Mouse (Mus musculus) regulatory T cell (primary cell): ENCODE measurements around the gene Pram1.

Source experiments
- in situ Hi-C: fragments of 300-600 bp; cut with MboI, MseI; formaldehyde crosslinking; loops from one replicate; pipeline ENCODE4 v1.15.1; 2025; ENCODE audit warnings: high pct_unique_total_duplicates

Gene Pram1

DNA sequence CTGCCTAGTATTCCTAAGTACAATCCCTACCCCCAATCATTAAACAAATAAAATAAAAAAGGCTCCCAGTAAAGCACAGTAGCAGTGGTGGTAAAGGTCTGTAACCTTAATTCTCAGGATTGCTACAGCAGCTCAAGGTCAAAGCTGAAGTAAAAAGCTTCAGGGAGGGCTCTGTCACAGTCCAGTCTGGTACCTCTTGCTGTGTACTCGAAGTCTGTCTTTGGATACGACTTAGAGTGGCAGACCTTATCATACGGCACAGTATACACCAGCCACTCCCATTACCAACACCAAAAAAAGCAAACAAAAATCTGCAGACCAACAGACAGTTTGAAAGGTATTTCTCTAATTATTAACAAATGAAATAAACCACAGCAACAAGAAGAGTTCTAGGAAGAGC is 29.0 kb downstream of the Pram1 start:
- in situ Hi-C loops: loop anchor here (10.0 kb wide), 1 partner anchor 218 kb away; no protein-coding TSS in a partner anchor

DNA sequence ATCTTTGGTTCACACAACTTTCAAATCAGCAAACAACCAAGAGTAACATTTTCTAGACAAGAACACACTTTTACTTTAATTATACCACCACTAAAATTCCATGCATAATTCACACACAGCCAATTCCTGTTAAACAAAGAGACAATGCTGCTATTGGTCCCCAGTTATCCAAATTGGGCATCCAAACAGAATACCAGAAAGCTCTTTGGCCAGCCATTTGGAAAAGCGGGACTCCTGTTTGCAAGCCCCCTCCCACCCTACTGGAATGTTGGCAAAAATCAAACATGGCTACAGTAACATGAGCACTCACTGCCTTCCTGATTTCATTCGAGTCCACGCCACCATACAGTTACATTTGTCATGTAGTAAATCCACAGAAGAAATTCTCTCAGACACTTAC is 31.8 kb downstream of the Pram1 start:
- in situ Hi-C loops: loop anchor here (10.0 kb wide), 1 partner anchor 215 kb away; no protein-coding TSS in a partner anchor

DNA sequence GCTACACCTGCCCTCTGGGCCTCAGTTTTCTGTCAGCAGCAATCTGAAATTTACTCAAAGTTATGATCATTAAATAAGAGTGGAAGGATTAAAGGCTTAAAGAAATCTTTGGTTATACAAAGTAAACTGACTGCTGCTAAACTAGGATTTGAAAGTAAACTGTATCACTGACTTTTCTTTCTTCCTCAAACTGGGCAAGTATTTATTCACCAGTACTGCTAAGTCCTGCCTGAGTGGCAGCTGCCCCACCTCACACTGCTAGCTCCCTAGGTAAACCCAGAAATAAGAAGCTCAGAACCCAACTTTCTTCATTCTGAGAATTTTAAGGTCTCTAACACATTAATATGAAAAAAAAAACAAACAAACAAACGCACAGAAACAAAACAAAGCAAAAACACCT is 36.0 kb downstream of the Pram1 start:
- in situ Hi-C loops: no loop called here

DNA sequence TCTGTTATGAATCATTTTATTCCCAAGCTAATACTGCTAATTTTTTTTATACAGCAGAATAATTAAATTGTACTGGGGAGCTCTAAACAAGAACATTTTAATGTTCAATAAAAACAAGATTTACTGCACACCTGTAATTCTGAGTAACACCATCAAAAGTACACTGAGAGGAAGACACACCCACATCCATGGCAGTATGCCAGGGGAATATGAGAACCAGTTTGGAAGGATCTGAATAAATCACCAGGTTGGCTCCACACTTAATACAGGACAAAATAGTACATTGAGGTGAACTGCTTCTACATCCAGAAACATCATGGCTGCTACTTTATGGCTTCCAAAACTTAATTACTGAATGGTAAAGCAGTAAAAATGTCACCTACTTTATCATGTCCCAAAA is 37.6 kb downstream of the Pram1 start:
- in situ Hi-C loops: no loop called here

DNA sequence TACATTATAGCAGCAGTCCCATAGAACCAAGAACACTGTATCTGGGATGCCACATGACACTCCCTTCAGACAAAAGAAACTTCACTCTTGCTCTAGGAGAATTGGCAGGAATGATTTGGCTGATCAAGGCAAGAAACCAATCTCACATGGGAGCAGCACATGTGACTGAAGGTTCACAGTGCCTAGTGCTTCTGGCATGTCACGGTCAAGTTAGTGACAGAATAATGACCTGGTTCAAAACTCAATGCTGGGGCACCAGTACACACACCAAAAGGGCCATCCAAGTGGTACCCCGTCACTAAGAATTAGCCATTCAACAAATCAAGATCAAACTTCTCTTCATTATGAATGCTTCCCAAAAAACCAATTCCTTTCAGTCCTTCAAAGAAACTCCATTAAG is 38.2 kb downstream of the Pram1 start:
- in situ Hi-C loops: no loop called here

DNA sequence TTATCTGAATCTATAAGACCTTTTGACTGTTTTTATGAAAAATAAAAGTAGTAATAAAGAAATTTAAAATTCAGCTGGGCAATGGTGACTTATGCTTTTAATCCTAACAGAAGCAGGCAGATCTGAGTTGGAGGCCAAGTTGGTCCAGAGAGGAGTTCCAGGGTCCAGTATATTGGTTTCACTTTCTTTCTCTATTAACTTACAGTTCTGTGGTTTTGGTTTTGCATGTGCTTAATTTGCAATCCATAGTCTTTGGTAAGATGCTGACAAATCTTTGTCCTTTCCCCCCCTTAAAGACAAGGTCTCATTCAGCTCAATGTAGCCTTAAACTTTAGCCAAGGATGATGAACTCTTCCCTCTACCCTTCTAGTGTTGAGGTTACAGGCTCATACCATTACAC is 40.9 kb downstream of the Pram1 start:
- in situ Hi-C loops: no loop called here

DNA sequence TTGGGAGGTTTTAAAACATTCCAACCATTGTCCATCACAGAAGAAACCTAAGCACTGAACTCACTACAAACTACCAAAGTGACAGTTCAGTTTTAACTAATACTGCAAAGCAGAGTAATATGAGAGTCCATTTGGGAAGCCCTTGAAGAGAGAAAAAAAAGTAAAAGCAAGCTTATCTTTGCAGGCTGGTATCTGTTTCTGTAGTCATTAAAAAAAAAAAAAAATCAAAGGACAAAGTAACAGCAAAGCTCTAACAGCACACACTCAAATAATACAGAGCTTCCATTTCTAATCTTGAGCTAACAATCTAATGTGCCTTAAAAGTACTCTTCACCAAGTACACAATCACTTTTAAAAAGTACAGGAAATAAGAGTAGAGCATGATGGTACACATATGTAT is 43.9 kb downstream of the Pram1 start:
- in situ Hi-C loops: loop anchor here (5.0 kb wide), 1 partner anchor 54 kb away; the partner anchor contains the start of gene Zfp414

DNA sequence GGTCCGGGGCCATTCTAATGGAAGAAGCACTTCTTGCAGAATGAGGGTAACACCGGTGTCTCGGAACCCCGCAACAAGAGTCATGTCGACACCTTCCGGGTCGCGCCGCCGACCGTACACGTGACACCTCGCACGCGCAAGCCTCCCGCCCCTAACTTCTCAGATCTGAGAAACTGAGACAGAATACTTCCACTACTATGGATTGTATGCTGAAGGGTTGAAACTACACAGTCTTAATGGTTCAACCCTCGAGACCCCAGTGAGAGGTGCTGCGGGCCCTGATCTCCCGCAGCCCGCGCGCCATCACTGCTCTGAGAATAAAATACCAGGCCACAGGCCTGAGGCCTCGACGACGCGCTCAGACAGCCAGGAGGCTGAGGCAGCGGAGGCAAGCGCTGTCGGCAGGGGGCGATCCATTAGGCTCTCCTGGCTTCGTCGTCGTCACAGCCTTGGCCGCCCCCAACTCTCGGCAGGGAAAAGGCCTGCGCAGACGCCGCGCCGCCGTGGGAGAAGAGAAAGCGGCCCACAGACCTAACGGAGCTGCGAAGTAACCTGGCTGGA is 46.9 kb downstream of the Pram1 start:
- in situ Hi-C loops: loop anchor here (5.0 kb wide), 1 partner anchor 57 kb away; the partner anchor contains the start of gene Zfp414

DNA sequence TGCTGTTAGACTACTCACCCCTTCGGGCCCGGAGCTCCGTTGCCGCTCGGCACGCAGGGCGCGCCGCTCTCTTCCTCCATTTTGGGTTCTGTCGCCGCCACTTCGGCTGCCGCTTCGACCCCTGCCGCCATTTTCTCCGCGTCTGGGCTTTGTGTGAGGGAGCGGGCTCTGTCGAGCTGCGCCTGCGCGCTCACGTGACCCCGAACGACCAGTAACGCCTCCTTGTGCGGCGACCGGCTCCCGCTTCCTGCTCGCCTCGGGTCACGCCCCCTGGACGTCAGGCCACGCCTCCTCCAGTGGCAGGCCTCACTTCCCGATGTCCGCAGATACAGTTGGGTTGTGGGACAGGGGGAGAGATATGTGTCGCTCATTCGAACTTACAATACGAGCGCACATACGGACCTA is 47.4 kb downstream of the Pram1 start:
- in situ Hi-C loops: no loop called here

DNA sequence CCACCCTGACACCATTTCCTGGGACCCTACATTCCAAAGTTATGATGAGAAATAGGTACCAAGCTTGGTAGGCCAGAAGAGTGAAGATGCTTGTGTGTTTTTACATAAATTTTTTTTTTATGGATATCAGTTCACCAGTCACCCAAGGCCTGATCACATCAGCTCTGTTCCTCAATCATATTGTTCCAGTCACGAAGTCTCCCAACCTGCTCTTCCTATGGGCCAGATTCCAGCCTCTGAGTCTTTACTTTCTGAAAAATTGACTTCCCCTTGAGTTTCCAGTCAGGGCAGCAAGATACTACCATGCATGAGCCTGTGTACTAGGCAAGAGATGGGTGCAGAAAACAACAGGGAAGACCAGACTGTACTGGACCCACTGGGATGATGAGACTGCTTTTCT is 48.9 kb downstream of the Pram1 start, which contains the start of gene Hnrnpm:
Gene Hnrnpm (minus strand): TSS at position 101 of the 400 bp plus-strand sequence.
- in situ Hi-C loops: no loop called here
